14 mouse cellular contexts compared by ENCODE assay signal in the genomic region with DNA sequence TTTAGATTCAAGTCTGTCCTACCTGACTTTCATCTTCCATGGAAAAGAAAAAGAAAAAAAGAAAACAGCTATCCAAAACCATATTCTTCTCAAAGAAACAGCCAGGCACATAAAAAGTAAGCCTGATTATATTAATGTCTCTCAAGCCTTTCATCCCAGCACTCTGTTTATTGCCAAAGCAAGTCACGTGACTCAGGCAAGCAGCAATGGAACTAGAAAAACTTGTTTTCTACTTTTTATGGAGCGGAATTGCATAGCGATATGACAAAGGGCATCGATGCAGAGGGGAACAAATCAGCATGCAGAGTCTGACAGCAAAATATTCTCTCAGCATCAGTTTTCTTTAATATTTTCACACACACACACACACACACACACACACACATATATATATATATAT.
"Had no signal": no experiment of that assay in that cellular context is flagged by ENCODE, and none has a peak within 500 bp of the region (broad histone marks: within the 10 kb centered on the region; RNA-seq: fewer than 3 reads in every experiment).

No protein-coding gene starts in this region.

- H3K9ac ChIP-seq: hindbrain, embryonic 15.5 days; limb, embryonic 12.5 days; liver, embryonic 14.5 days; neural tube, embryonic 12.5 days had no signal

- H3K36me3 ChIP-seq: hindbrain, embryonic 15.5 days; limb, embryonic 12.5 days; midbrain, embryonic 10.5 days; neural tube, embryonic 12.5 days had no signal

- H3K27ac ChIP-seq: hindbrain, embryonic 15.5 days; left cerebral cortex, adult 2 months; limb, embryonic 12.5 days; liver, embryonic 14.5 days; midbrain, embryonic 10.5 days; neural tube, embryonic 12.5 days; stomach, postnatal 0 days had no signal

- H3K27me3 ChIP-seq: hindbrain, embryonic 15.5 days; limb, embryonic 12.5 days; neural tube, embryonic 12.5 days had no signal

- H3K9me3 ChIP-seq: hindbrain, embryonic 15.5 days; limb, embryonic 12.5 days; midbrain, embryonic 10.5 days; neural tube, embryonic 12.5 days had no signal

- ATAC-seq: inflammation-experienced regulatory T-cells, adult 6 months had no signal

- H3K4me3 ChIP-seq: hindbrain, embryonic 15.5 days; left cerebral cortex, adult 2 months; limb, embryonic 12.5 days; midbrain, embryonic 10.5 days; neural tube, embryonic 12.5 days had no signal

- H3K4me2 ChIP-seq: hindbrain, embryonic 15.5 days; limb, embryonic 12.5 days; neural tube, embryonic 12.5 days had no signal

- H3K4me1 ChIP-seq: hindbrain, embryonic 15.5 days; limb, embryonic 12.5 days; midbrain, embryonic 10.5 days; neural tube, embryonic 12.5 days had no signal

- DNase-seq: kidney, adult 8-10 months; kidney, postnatal 10 days; kidney, postnatal 4 days; lung, postnatal 4 days; midbrain, embryonic 14.5 days; thymus, postnatal 14 days had no signal
